Mouse (Mus musculus) small intestine, adult 10 weeks (tissue): Measurements from ENCODE around the gene Stx5a. TPM values are rescaled to one million over a fixed set of nuclear protein-coding genes. Genes with fewer than 3 reads are reported as not detected.

Experiments
- polyA plus RNA-seq: library from polyadenylated mRNA; stranded (reverse); fragments of 350-450 nt; fragmentation: Illumina TruSeq; extraction: RNeasy Lipid Tissue Mini Kit (QIAGEN cat#74804); gene quantifications from one replicate; pipeline ENCODE4 v1.2.3, GENCODE M21; 2014; ENCODE audit warnings: low replicate concordance

Gene Stx5a
- 85.9 TPM for polyA plus RNA-seq

DNA sequence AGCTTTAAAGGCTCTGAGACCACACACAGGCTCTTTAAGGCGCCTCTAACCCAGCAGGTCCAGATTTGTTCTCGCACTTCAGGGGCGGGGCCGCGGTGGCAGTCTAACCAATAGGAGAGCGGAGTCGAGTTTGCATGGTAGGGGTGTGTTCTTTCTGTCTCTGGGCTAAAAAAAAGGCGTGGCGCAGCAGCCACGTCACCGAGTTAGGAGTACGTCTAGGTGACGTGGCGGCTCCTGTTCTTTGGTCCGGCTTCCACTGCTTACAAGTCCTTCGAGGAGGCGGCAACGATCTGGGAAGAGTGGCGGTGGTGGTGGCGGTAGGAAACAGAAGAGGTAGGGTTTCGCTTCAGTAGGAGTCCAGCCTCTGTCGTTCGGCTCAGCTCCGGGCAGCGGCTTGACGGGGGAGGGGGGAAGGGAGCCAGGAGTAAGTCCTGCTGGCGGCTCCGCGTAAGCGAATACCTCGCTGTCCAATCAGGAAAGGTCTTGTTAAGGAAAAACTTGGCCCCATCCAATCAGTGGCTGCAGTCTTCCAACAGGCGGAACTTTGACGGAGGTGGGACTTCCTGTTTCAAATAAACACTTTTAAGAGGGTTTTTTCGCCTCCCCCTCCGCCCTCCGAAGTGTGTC, at the start of gene Stx5a:
Gene Stx5a (plus strand): TSS at position 171 of the 627 bp plus-strand sequence.

DNA sequence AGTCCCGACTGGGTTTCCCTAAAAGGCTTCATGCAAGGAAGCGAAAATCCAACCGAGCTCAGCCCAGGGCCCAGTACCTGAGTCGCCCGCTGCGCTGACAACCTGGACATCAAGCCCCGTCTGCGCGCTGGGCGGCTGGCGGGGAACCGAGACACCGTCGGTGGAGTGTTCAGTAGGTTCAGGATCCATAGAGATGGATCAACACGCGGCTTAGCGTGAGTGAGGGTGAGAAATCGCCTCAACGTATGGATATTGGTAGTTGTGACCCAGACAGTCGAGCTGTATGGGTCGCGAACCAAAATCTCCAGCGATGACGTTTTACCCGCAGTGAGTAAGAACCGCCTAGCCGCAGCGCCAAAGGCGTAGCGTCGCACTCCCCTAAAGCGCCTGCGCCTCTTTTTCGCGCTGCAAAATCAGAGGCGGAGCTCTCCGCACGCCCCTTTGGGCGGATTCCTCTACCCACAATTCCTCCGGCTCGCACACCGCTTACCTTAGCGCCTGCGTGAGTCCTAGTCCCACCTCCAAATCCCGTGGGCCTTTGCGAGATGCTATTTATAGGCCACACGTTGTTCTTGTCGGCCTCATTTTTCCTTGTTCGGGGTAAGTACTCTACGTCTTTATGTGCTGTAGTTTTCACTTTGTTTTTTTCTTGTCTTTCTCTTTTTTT, 18.2 kb upstream of the Stx5a start, which contains the start of gene Slc3a2:
Gene Slc3a2 (minus strand): TSS at position 463 of the 667 bp plus-strand sequence.

DNA sequence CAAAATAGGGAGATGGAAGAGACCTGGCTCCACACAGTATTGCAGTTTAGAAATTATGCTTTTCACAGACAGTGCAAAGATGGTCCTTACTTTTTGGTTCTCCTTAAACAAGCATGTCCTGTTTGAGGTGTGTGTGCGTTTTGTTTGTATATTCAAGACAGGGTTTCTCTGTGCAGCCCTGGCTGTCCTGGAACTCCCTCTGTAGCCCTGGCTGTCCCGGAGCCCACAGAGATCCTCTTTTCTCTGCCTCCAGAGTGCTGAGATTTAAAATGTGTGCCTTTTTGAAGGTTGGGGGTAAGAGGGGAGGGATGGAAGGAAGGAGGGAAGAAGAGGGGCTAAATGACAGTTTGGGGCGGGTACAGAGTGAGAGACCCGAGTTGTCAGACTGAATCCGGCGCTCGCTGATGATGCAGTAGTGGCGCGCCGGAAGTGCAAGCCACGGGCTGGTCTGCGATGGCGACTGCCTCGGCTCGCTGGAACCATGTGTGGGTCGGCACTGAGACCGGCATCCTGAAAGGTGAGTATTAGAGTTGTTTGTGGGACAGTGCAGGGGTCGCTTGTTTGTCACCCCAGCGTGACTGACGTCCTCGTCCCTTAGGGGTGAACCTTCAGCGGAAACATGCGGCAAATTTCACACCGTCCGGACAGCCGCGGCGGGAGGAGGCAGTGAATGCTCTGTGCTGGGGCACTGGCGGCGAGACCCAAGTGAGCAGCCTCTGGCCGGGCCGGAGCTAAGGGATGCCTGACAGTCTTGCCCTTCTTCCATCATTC, 5.6 kb upstream of the Stx5a start, which contains the start of gene Wdr74:
Gene Wdr74 (plus strand): TSS at position 439 of the 771 bp plus-strand sequence.

DNA sequence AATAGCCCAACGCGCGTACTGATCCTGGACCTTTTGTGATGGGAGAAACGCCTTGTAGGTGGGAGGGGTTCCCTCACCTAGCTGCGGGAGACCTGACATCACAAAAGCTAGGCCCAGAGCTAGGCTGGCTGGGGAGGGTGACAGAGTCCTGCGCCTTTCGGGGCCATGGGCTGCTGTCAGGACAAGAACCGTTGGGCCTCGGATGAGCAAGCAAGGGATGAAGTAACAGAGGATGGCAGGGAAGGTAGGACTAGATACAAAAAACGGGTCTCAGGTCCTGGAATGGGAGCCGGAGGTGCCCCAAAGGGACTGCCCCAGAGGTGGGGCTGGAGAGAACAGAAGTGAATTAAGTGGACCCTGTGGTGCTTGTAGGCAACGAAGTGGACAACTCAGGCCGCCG, 610 bp upstream of the Stx5a start, which contains the start of gene 1700092M07Rik:
Gene 1700092M07Rik (plus strand): TSS at position 116 of the 400 bp plus-strand sequence.

DNA sequence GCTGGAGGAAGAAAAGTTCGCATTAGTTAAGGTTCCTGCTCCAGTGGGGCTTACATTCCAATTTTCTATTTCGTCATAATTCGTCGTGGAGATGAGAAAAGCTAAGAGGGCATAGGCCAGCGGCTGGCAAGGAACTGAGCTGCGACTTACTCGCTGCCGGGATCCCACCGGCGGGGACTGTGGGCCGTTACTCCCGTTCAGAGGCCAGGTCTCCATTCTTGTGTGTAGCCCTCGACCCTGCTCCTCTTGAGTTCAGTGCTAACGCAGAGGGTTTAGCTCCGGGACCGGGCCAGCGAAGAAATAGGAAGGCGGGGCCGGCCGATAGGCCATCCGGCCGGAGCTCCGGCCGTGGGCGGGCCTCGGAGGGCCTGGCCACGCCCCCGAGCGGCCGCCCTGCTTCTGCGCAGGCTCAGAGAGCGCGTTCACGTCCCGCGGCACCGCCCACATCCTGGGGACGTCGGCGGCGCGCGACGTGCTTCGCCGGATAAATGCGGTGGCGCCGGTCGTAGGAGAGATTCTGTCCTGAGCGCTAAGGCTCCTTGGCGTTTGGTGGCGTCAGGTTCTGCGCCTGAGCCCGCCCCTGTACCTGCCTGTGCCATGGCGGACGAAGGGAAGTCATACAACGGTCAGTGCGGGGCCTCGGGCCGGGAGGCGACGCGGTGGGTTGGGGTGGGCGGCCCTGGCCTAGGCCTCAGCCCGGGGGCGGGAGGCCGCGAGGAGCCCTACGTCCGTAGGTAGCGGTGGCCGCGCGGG, 15.6 kb downstream of the Stx5a start, which contains the start of gene Nxf1:
Gene Nxf1 (plus strand): TSS at position 439 of the 753 bp plus-strand sequence.

DNA sequence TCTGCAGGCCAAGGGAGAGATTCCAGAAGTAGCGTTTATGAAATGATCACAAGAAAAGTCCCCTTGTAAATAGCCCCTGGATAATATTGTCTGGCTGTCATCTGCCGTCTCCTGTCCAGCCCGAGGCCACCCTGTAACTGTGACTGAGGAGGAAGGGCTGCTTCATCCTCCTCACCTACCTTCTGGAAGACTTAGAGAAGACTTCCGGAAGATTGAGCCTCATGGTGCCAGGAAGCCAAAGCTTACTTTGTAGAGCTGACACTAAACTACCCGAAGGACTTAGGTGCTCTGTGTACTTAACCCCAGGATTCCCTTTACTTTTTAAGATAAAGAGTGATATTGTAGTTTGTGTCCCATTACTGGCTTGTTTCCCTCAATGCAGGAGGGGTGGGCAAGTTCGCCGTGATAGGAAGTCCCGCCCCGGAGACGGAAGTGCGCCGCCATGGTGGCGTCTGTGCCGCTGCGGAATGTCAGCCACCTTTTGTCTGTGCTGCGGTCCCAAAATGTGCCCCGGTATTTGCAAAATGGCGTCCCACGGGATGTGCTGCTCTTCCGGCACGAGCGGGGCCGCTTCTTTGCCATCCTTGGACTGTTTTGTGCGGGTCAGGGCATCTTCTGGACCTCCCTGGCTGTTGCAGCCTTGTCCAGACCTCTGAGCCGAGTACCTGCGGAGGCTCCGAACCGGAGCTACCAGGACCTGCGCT, 29.5 kb downstream of the Stx5a start, which contains the start of gene Tmem223:
Gene Tmem223 (plus strand): TSS at position 430 of the 704 bp plus-strand sequence.

DNA sequence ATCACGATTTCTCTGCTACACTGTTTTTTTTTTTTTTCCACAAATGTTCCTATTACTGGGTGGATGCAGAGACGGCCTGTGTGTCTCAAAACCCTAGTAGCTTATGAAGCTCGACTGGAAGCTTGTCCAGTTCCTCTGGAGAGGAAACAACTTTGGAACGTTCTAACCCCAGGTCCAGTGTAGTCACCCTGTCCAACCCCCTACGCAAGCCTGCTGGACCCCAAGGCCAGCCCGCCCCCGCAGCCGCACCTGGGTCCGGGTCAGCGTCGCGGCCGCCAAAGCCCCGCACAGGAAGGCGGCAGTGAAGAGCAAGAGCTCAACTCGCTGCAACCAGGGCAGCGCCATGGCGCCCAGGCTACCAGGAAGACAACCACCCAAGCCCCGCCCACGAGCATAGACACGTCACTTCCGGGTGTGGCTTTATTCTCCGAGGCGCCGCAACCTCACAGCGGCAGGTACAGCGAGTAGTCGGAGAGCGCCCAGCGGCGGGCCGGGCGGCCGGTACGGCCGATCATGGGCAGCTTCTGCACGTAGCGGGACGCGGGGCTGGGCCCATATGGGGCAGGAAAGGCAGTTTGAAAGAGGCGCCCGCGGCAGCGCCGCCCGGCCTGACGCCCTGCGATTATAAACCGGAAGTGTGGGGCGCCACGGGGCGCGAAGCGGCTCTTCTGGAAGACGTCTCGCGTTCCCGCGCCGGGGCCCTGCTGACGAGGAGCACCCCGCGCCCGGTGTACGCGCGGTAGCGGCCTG, 33.0 kb downstream of the Stx5a start, which contains the start of gene Tmem179b:
Gene Tmem179b (minus strand): TSS at position 382 of the 750 bp plus-strand sequence.

DNA sequence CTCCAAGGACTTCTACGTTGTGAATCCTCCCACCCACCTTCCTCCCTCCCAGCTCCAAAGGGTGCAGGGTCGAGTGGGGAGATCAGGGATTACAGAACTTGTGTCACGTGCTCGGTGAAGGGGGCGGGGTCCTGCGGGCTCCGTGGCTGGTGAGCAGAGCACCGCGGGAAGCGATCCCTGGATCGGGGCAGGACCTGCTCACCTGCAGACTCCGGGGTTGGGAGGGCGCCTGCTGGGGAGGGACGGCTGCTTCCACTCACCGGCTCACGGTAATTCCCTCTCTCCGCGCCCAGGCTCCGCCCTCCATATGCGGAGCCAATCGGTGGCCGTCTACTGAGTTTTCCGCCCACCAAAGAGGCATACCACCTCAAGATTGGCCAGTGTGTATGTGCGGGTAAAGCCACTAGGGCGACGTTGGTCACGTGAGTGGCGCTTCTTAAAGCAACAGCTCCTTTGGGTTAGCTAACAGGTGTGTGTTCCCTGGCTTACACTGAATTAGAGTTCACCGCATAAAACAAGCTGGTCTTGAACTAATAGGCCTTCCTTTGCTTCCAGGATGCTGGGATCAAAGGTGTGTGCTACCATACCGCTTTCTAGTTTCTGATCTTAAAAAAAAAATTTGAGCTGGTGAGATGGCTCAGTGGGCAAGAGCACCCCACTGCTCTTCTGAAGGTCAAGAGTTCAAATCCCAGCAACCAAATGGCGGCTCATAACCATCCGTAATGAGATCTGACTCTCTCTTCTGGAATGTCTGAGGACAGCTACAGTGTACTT, 45.0 kb downstream of the Stx5a start, which contains the start of gene Taf6l:
Gene Taf6l (minus strand): TSS at position 410 of the 774 bp plus-strand sequence.

DNA sequence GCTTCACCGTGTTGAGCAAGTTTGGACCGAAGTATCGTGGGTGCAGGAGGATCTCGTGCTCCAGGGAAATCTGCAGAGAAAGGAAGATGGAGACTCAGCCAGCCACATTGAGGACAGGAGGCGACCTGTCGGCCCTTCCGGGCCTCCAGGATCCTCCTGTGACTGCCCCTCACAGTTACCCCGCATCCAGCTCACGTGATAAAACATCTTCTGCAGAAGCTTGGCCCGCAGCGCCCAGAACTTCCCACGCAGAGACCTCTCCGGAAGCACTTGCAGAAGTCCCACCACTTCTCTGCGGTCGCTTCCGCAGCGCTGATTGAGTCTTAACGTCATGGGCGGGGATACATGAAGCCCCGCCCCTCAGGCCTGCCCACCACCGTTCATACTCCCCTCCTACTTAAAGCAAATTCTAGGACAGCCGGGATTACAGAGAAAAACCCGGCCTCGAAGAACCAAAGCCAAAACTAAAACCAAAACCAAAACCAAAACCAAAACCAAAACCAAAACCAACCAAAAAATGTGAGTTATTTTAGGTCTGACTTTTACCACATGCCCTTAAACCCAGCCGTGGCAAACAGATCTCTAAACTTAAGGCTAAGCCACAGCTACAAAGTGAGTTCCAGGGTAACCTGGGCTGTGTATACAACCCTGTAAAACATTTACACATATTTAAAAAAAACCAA, 57.2 kb downstream of the Stx5a start, which contains the start of gene Polr2g:
Gene Polr2g (minus strand): TSS at position 314 of the 683 bp plus-strand sequence.

DNA sequence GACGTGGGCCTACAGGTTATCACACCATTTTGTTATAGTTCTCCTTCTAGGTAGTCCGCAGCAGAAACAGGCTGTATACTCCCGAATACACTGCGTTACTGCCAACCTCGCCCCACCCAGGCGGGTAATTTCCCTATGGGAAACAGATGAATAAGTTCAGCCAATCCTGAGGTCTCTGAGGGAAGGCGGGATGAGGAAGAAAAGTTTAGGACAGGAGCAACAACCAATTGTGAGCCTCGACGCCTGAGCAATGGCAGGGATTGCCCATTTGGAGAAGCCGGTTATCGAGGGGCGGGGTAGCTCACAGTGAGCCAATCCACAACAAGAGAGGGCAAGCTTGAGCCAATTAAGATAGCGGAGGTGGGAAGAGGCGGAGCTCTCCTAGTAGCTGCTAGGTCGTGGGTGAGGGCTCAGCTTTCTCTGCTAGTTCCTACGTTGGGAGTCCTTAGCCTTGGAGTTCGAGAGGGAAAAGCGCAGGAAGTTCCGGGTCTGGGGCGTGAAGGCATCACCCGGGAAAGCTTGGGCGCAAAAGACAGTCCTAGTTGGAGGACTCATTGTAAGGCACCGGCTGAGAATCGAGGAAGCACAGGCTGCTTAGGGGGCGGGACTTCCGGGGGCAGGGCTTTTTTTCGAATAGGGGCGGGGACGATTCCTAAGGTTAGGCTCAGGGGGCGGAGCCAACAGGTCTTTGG, 61.1 kb downstream of the Stx5a start, which contains the start of gene Zbtb3:
Gene Zbtb3 (plus strand): TSS at position 426 of the 692 bp plus-strand sequence.

Other genes starting within 250 kb of the Stx5a start
- gene Slc22a8, start 150.2 kb upstream of the Stx5a start, polyA plus RNA-seq, result not detected
- gene Slc22a6, start 123.4 kb upstream of the Stx5a start, polyA plus RNA-seq, result not detected
- 0.15 TPM for gene Chrm1, start 77.6 kb upstream of the Stx5a start, polyA plus RNA-seq
- gene Slc3a2, start 18.0 kb upstream of the Stx5a start, polyA plus RNA-seq, result 206 TPM
- gene Wdr74, start 5.6 kb upstream of the Stx5a start, polyA plus RNA-seq, result 3.9 TPM
- gene 1700092M07Rik, start 695 bp upstream of the Stx5a start, polyA plus RNA-seq, result not detected
- gene Nxf1, start 15.7 kb downstream of the Stx5a start, polyA plus RNA-seq, result 75.6 TPM
- gene Tmem223, start 29.6 kb downstream of the Stx5a start, polyA plus RNA-seq, result 15.3 TPM
- 32.6 TPM for gene Tmem179b, start 33.1 kb downstream of the Stx5a start, polyA plus RNA-seq
- gene Taf6l, start 45.0 kb downstream of the Stx5a start, polyA plus RNA-seq, result not detected
- 32.5 TPM for gene Polr2g, start 57.2 kb downstream of the Stx5a start, polyA plus RNA-seq
- not detected for gene Zbtb3, start 61.1 kb downstream of the Stx5a start, polyA plus RNA-seq
- gene Ttc9c, start 77.9 kb downstream of the Stx5a start, polyA plus RNA-seq, result 99.3 TPM
- gene Hnrnpul2, start 78.6 kb downstream of the Stx5a start, polyA plus RNA-seq, result 130 TPM
- 1.2 TPM for gene AC129217.1, start 88.4 kb downstream of the Stx5a start, polyA plus RNA-seq
- gene Bscl2, start 96.1 kb downstream of the Stx5a start, polyA plus RNA-seq, result 5.8 TPM
- not detected for gene Gng3, start 97.8 kb downstream of the Stx5a start, polyA plus RNA-seq
- 0.82 TPM for gene Lrrn4cl, start 109.4 kb downstream of the Stx5a start, polyA plus RNA-seq
- gene Ubxn1, start 130.1 kb downstream of the Stx5a start, polyA plus RNA-seq, result 7.1 TPM
- gene Uqcc3, start 139.5 kb downstream of the Stx5a start, polyA plus RNA-seq, result 1.8 TPM
- 49.2 TPM for gene Lbhd1, start 142.3 kb downstream of the Stx5a start, polyA plus RNA-seq
- gene Gm49403, start 142.5 kb downstream of the Stx5a start, polyA plus RNA-seq, result not detected
- 12.1 TPM for gene 1810009A15Rik, start 147.4 kb downstream of the Stx5a start, polyA plus RNA-seq
- not detected for gene Gm49416, start 147.5 kb downstream of the Stx5a start, polyA plus RNA-seq
- 0.52 TPM for gene Ints5, start 151.6 kb downstream of the Stx5a start, polyA plus RNA-seq
- gene Ganab, start 156.7 kb downstream of the Stx5a start, polyA plus RNA-seq, result 74.1 TPM
- gene B3gat3, start 179.0 kb downstream of the Stx5a start, polyA plus RNA-seq, result 18.6 TPM
- not detected for gene Rom1, start 187.9 kb downstream of the Stx5a start, polyA plus RNA-seq
- 1.5 TPM for gene Eml3, start 188.1 kb downstream of the Stx5a start, polyA plus RNA-seq
- gene Mta2, start 200.5 kb downstream of the Stx5a start, polyA plus RNA-seq, result 44.1 TPM
- 2.6 TPM for gene Tut1, start 212.4 kb downstream of the Stx5a start, polyA plus RNA-seq
- 38.7 TPM for gene Eef1g, start 225.6 kb downstream of the Stx5a start, polyA plus RNA-seq
- 33.7 TPM for gene Ahnak, start 247.9 kb downstream of the Stx5a start, polyA plus RNA-seq